Mouse (Mus musculus): ENCODE measurements around the gene Rhot2. TPM values are rescaled to one million over a fixed set of nuclear protein-coding genes. Genes with fewer than 3 reads are reported as not detected.
A peak's percentile ranks its signal among the peaks of the same experiment; 100 is the strongest.

Rhot2 gene
- polyA plus RNA-seq, 1 experiment, result 48.3 TPM

DNA sequence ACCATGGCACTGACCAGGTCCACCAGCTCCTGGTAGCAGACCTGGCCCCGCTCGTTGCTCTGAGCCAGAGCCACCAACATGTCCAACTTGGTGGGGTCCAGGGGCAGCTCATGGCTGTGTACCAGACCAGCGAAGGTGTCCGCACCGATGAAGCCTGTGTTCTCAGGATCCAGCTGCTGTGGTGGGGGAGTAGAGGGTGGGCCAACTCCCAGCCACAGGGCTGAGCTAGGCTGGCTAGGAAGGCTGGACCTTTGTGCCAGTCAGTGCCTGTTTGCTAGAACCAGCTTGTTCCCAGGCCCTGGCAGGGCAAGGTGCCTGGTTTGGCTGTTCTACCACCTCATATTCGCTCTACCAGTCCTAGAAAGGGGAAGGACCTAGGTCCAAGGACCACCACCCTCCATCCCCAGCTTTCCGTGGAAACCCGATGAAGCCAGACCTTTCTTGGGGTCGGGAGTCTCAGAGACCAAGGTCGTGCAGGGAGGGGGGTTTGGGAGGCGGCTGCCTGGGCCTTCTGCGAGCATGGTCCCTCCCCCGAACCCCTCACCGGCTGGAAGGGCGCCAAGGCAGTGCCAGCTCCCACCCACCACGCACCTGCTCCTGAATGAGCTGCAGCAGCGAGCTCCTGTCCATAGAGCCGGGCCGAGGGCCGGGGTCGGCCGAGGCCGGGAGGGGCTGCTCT is 8.1 kb downstream of the Rhot2 start:
- TF ChIP-seq TCF12 (IDR thresholded peaks at IDR 0.05; ENCODE audit: insufficient read depth, poor library complexity, severe bottlenecking) (no peak), POLR2A (IDR thresholded peaks at IDR 0.05; ENCODE audit: insufficient read length, low read depth) (peak; percentile 6), MYOD1 (IDR thresholded peaks at IDR 0.05; ENCODE audit: control insufficient read depth in 1 of 3, insufficient read length in 2 of 3, low read depth in 2 of 3) (peak in 1 of 3 experiments; percentile 8)
- Histone ChIP-seq H3K36me3 (ENCODE audit: control insufficient read depth, insufficient read depth) (peaks cover 13% of the 10 kb centered on the region), H3K4me3 (no peak overlapping the region), H3ac (ENCODE audit: control insufficient read depth, insufficient read length) (no peak overlapping the region), H3K79me2 (ENCODE audit: control insufficient read depth, insufficient read depth) (peaks cover 22% of the 10 kb centered on the region), H3K4me2 (ENCODE audit: low read depth) (no peak overlapping the region), H3K27me3 (ENCODE audit: control insufficient read depth, insufficient read depth, insufficient read length) (no peaks in the 10 kb centered on the region)

DNA sequence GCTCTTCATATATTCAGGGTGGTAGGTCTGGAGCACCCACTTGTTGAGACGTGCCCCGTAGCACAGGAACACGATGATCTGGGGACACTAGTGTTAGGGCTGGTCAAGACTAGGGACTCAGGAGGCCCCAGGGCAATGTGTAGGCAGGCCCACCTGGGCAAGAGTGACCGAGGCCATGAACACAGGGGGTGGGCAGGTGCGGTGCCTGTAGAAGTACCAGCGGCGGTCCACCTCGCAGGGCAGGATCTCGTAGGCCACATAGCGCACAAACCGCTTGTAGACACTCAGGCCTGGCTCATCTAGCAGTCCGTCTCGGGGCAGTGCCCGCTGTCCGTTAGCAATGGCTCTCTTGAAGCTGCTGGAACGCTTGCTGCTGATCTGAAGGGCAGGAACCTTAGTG is 8.8 kb downstream of the Rhot2 start:
- Histone ChIP-seq H3K4me3 (no peak overlapping the region), H3ac (ENCODE audit: control insufficient read depth, insufficient read length) (no peak overlapping the region), H3K4me2 (ENCODE audit: low read depth) (no peak overlapping the region), H3K27me3 (ENCODE audit: control insufficient read depth, insufficient read depth, insufficient read length) (no peaks in the 10 kb centered on the region), H3K36me3 (ENCODE audit: control insufficient read depth, insufficient read depth) (peaks cover 13% of the 10 kb centered on the region), H3K79me2 (ENCODE audit: control insufficient read depth, insufficient read depth) (peaks cover 30% of the 10 kb centered on the region)
- no peak for TF ChIP-seq TCF12 (IDR thresholded peaks at IDR 0.05; ENCODE audit: insufficient read depth, poor library complexity, severe bottlenecking)
- TF ChIP-seq POLR2AphosphoS2 (IDR thresholded peaks at IDR 0.05; ENCODE audit: insufficient read length, low read depth), result peak; percentile 37

DNA sequence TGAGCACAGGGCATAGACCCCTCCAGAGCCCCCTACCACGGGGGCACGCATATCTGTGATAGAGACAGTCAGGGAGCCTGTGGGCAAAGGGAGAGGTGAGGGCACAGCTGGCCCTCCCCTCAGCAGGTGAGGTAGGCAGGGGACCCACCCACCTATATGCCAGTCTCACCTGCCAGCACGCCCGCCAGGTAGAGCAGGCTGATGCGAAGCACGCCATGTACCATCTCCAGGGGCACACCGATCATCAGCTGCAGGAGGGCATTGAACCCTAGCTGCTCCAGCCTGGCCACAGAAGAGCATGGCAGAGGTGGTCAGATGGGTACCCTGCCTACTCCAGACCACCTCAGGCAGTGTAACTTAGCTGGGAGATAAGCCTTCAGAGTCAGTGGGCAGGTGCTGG is 9.3 kb downstream of the Rhot2 start:
- no peaks in the 10 kb centered on the region for H3K27me3 ChIP-seq (ENCODE audit: control insufficient read depth, insufficient read depth, insufficient read length)
- H3K4me3 ChIP-seq, result no peak overlapping the region
- peaks cover 31% of the 10 kb centered on the region for H3K79me2 ChIP-seq (ENCODE audit: control insufficient read depth, insufficient read depth)
- no peak for TF ChIP-seq MYOG (IDR thresholded peaks at IDR 0.05; ENCODE audit: control insufficient read depth in 1 of 3, insufficient read depth in 1 of 3, insufficient read length in 2 of 3, low read depth in 2 of 3)
- TF ChIP-seq TCF12 (IDR thresholded peaks at IDR 0.05; ENCODE audit: insufficient read depth, poor library complexity, severe bottlenecking), result no peak
- no peak for TF ChIP-seq CEBPB (IDR thresholded peaks at IDR 0.05; ENCODE audit: insufficient read depth, poor library complexity, severe bottlenecking)
- TF ChIP-seq MYOD1 (IDR thresholded peaks at IDR 0.05; ENCODE audit: control insufficient read depth in 1 of 3, insufficient read length in 2 of 3, low read depth in 2 of 3), result no peak
- no peak for TF ChIP-seq REST (IDR thresholded peaks at IDR 0.05; ENCODE audit: insufficient read depth, insufficient read length)
- TF ChIP-seq POLR2A (IDR thresholded peaks at IDR 0.05; ENCODE audit: insufficient read length, low read depth), result no peak
- TF ChIP-seq E2F4 (IDR thresholded peaks at IDR 0.05; ENCODE audit: insufficient read depth), result no peak
- no peak for TF ChIP-seq USF1 (IDR thresholded peaks at IDR 0.05; ENCODE audit: low read depth)
- no peak for TF ChIP-seq POLR2AphosphoS2 (IDR thresholded peaks at IDR 0.05; ENCODE audit: insufficient read length, low read depth)
- no peak for TF ChIP-seq SRF (IDR thresholded peaks at IDR 0.05; ENCODE audit: control insufficient read depth, insufficient read length, low read depth)
- no peak for TF ChIP-seq MAX (IDR thresholded peaks at IDR 0.05; ENCODE audit: low read depth)
- no peak for TF ChIP-seq TCF3 (IDR thresholded peaks at IDR 0.05; ENCODE audit: insufficient read length, low read depth)
- H3K4me2 ChIP-seq (ENCODE audit: low read depth), result no peak overlapping the region
- H3K36me3 ChIP-seq (ENCODE audit: control insufficient read depth, insufficient read depth), result peaks cover 13% of the 10 kb centered on the region
- H3ac ChIP-seq (ENCODE audit: control insufficient read depth, insufficient read length), result no peak overlapping the region

DNA sequence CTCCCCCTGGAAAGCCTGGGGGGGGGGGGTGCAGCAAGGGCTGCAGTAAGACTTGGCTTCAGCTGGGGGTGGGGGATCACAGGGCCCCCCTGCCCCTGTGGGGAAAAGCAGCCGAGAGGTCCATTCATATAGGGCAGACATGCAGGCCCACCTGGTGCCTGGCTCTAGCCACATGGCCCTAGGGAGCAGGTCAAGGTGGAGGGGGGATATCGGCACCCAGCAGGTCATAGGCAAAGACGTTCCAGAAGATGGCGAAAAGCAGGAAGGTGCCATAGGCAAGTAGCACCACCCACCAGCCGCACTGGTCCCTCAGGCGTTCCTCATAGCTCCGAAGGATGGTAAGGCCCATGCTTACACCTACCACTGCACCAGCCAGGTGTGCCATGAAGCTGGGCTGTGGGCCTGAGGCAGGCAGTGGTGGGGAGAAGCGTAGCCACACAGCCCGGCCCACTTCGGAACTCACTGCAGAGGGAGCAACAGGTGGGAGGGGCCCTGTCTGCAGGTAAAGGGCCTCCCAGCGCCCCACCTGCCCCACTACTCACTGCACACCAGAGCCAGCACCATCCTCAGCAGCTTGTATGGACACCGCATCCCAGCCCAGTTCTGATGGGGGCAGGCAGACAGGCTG is 9.9 kb downstream of the Rhot2 start:
- Histone ChIP-seq H3ac (ENCODE audit: control insufficient read depth, insufficient read length) (no peak overlapping the region), H3K4me3 (peak overlapping the region; percentile 52), H3K36me3 (ENCODE audit: control insufficient read depth, insufficient read depth) (peaks cover 10% of the 10 kb centered on the region), H3K27me3 (ENCODE audit: control insufficient read depth, insufficient read depth, insufficient read length) (no peaks in the 10 kb centered on the region), H3K79me2 (ENCODE audit: control insufficient read depth, insufficient read depth) (peaks cover 31% of the 10 kb centered on the region), H3K4me2 (ENCODE audit: low read depth) (peak overlapping the region; percentile 94)
- TF ChIP-seq TCF3 (IDR thresholded peaks at IDR 0.05; ENCODE audit: insufficient read length, low read depth) (no peak), MYOD1 (IDR thresholded peaks at IDR 0.05; ENCODE audit: control insufficient read depth in 1 of 3, insufficient read length in 2 of 3, low read depth in 2 of 3) (no peak), TCF12 (IDR thresholded peaks at IDR 0.05; ENCODE audit: insufficient read depth, poor library complexity, severe bottlenecking) (no peak), USF1 (IDR thresholded peaks at IDR 0.05; ENCODE audit: low read depth) (no peak), POLR2AphosphoS2 (IDR thresholded peaks at IDR 0.05; ENCODE audit: insufficient read length, low read depth) (no peak), MAX (IDR thresholded peaks at IDR 0.05; ENCODE audit: low read depth) (no peak), SRF (IDR thresholded peaks at IDR 0.05; ENCODE audit: control insufficient read depth, insufficient read length, low read depth) (no peak), REST (IDR thresholded peaks at IDR 0.05; ENCODE audit: insufficient read depth, insufficient read length) (no peak), E2F4 (IDR thresholded peaks at IDR 0.05; ENCODE audit: insufficient read depth) (no peak), MYOG (IDR thresholded peaks at IDR 0.05; ENCODE audit: control insufficient read depth in 1 of 3, insufficient read depth in 1 of 3, insufficient read length in 2 of 3, low read depth in 2 of 3) (no peak), CEBPB (IDR thresholded peaks at IDR 0.05; ENCODE audit: insufficient read depth, poor library complexity, severe bottlenecking) (no peak), POLR2A (IDR thresholded peaks at IDR 0.05; ENCODE audit: insufficient read length, low read depth) (no peak)

DNA sequence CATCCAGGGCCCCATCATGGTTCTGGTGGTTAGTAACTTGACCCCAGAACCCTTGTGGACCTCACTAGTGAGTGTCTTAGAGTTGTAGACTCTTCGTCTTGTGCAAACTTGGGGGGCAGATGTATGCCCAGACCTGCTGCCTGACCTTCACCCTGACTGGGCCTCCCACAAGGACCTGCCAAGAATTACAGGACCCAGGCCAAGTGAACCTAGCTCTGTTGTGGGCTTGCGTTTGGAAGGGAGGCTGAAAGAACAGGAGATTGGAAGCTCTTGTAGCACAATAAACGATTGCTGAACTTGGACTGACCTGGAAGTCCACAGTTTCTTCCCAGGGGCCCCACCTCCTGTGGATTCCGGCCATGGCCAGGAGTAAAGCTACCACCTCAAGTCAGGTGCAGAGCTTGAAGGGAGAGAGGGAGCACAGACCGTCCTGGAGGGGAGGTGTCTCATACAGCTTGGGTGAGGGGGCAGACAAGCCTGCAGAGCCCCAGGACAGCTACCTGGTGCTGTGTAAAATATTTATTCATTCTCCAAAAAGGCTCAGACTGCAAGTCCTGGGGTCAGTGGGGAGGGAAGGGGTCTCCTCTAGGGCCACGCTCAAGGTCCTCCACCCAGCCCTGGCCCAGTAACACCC is 10.6 kb downstream of the Rhot2 start:
- H3ac ChIP-seq (ENCODE audit: control insufficient read depth, insufficient read length), result peak overlapping the region; percentile 46
- no peaks in the 10 kb centered on the region for H3K27me3 ChIP-seq (ENCODE audit: control insufficient read depth, insufficient read depth, insufficient read length)
- TF ChIP-seq REST (IDR thresholded peaks at IDR 0.05; ENCODE audit: insufficient read depth, insufficient read length) (no peak), POLR2AphosphoS2 (IDR thresholded peaks at IDR 0.05; ENCODE audit: insufficient read length, low read depth) (no peak), MAX (IDR thresholded peaks at IDR 0.05; ENCODE audit: low read depth) (no peak), TCF12 (IDR thresholded peaks at IDR 0.05; ENCODE audit: insufficient read depth, poor library complexity, severe bottlenecking) (no peak), MYOG (IDR thresholded peaks at IDR 0.05; ENCODE audit: control insufficient read depth in 1 of 3, insufficient read depth in 1 of 3, insufficient read length in 2 of 3, low read depth in 2 of 3) (no peak), MYOD1 (IDR thresholded peaks at IDR 0.05; ENCODE audit: control insufficient read depth in 1 of 3, insufficient read length in 2 of 3, low read depth in 2 of 3) (no peak), POLR2A (IDR thresholded peaks at IDR 0.05; ENCODE audit: insufficient read length, low read depth) (no peak), TCF3 (IDR thresholded peaks at IDR 0.05; ENCODE audit: insufficient read length, low read depth) (no peak), CEBPB (IDR thresholded peaks at IDR 0.05; ENCODE audit: insufficient read depth, poor library complexity, severe bottlenecking) (no peak), USF1 (IDR thresholded peaks at IDR 0.05; ENCODE audit: low read depth) (no peak), E2F4 (IDR thresholded peaks at IDR 0.05; ENCODE audit: insufficient read depth) (no peak), SRF (IDR thresholded peaks at IDR 0.05; ENCODE audit: control insufficient read depth, insufficient read length, low read depth) (no peak)
- peak overlapping the region; percentile 52 for H3K4me3 ChIP-seq
- H3K4me2 ChIP-seq (ENCODE audit: low read depth), result peak overlapping the region; percentile 94
- H3K79me2 ChIP-seq (ENCODE audit: control insufficient read depth, insufficient read depth), result peaks cover 36% of the 10 kb centered on the region
- H3K36me3 ChIP-seq (ENCODE audit: control insufficient read depth, insufficient read depth), result peaks cover 9% of the 10 kb centered on the region
